In the genomic region with DNA sequence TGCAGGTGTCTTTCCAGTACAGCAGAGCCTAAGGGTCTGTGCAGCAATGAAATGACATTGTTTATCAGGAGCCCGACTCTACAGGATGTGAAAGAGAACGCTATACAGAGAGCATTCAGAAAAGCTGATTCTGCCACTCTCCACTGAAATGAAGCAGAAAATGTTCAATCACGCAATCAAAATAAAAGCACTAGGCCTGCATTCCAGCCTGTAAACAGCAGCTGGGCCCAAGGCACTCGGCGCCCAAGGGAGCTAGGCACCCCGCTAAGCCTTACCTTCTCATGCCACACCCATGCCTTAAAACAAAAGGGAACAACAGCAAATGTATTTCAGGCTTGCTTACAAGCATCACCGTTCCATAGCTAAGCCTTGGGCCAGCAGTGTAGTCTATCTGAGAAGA, we compare ENCODE assay signal across 20 mouse cellular contexts. TPM values are rescaled to one million over a fixed set of nuclear protein-coding genes. Genes with fewer than 3 reads are reported as not detected.
DNase-seq lines count a peak whose midpoint lies in the region; ATAC-seq lines count a peak whose summit lies in the region.
"Had no signal": no experiment of that assay in that cellular context is flagged by ENCODE, and none has a peak within 500 bp of the region (broad histone marks: within the 10 kb centered on the region; RNA-seq: fewer than 3 reads in every experiment).

No protein-coding gene starts in this region.

- H3K9me3 ChIP-seq in hindbrain, embryonic 11.5 days (ENCODE audit: control insufficient read depth, low read length), result no peaks in the 10 kb centered on the region
- H3K9me3 ChIP-seq in hindbrain, embryonic 10.5 days, result no peaks in the 10 kb centered on the region
- no peaks in the 10 kb centered on the region for H3K9me3 ChIP-seq in forebrain, embryonic 14.5 days (replicated peaks; ENCODE audit: control insufficient read depth, low read length)
- H3K9me3 ChIP-seq in hindbrain, embryonic 15.5 days, result no peaks in the 10 kb centered on the region
- H3K9me3 ChIP-seq in neural tube, embryonic 14.5 days (ENCODE audit: control insufficient read depth, low read length), result no peaks in the 10 kb centered on the region
- H3K9me3 ChIP-seq: embryonic facial prominence, embryonic 12.5 days; limb, embryonic 13.5 days; lung, embryonic 15.5 days had no signal

- no peak for DNase-seq in hindbrain, embryonic 11.5 days (ENCODE audit: low spot score)
- DNase-seq in hindbrain, embryonic 10.5 days (ENCODE audit: low spot score), result no peak
- DNase-seq in forebrain, embryonic 14.5 days (ENCODE audit: low spot score), result peak; percentile 35
- DNase-seq in frontal cortex, postnatal 14 days (ENCODE audit: low spot score in 2 of 2), result no peak
- no peak for DNase-seq in lung, postnatal 14 days
- DNase-seq: adrenal gland, postnatal 36 days; cerebellum, adult 9-10 months; gastrocnemius, postnatal 14 days; heart, adult 18-20 months; right cerebral cortex, postnatal 4 days had no signal

- no peak overlapping the region for H3K4me3 ChIP-seq in hindbrain, embryonic 11.5 days (ENCODE audit: low read depth, low read length)
- H3K4me3 ChIP-seq in hindbrain, embryonic 10.5 days, result no peak overlapping the region
- no peak overlapping the region for H3K4me3 ChIP-seq in forebrain, embryonic 14.5 days (ENCODE audit: low read depth, low read length)
- no peak overlapping the region for H3K4me3 ChIP-seq in hindbrain, embryonic 15.5 days
- no peak overlapping the region for H3K4me3 ChIP-seq in neural tube, embryonic 14.5 days (ENCODE audit: low read depth, low read length)
- H3K4me3 ChIP-seq: embryonic facial prominence, embryonic 12.5 days; erythroblast, embryonic 14.5 days; limb, embryonic 13.5 days; lung, embryonic 15.5 days had no signal

- H3K4me2 ChIP-seq in hindbrain, embryonic 11.5 days (replicated peaks; ENCODE audit: low read depth, low read length), result no peak overlapping the region
- peak overlapping the region; percentile 16; the same call in 1 of the 2 replicates for H3K4me2 ChIP-seq in forebrain, embryonic 14.5 days (ENCODE audit: low read length)
- H3K4me2 ChIP-seq in hindbrain, embryonic 15.5 days, result no peak overlapping the region
- no peak overlapping the region for H3K4me2 ChIP-seq in neural tube, embryonic 14.5 days (ENCODE audit: low read depth, low read length)
- H3K4me2 ChIP-seq: embryonic facial prominence, embryonic 12.5 days; limb, embryonic 13.5 days; lung, embryonic 15.5 days had no signal

- H3K27ac ChIP-seq in hindbrain, embryonic 11.5 days (ENCODE audit: low read depth, low read length), result peak overlapping the region; percentile 33; the same call in 1 of the 2 replicates
- H3K27ac ChIP-seq in hindbrain, embryonic 10.5 days, result no peak overlapping the region
- peak overlapping the region; percentile 63 for H3K27ac ChIP-seq in forebrain, embryonic 14.5 days (ENCODE audit: low read depth, low read length)
- H3K27ac ChIP-seq in hindbrain, embryonic 15.5 days (replicated peaks), result peak overlapping the region; percentile 56
- peak overlapping the region; percentile 10 for H3K27ac ChIP-seq in neural tube, embryonic 14.5 days (ENCODE audit: low read depth, low read length)
- H3K27ac ChIP-seq: embryonic facial prominence, embryonic 12.5 days; limb, embryonic 13.5 days; liver, embryonic 14.5 days; lung, embryonic 15.5 days had no signal

- no peaks in the 10 kb centered on the region for H3K36me3 ChIP-seq in hindbrain, embryonic 11.5 days (ENCODE audit: control insufficient read depth, insufficient read depth, low read length)
- no peaks in the 10 kb centered on the region for H3K36me3 ChIP-seq in hindbrain, embryonic 10.5 days
- no peaks in the 10 kb centered on the region for H3K36me3 ChIP-seq in forebrain, embryonic 14.5 days (ENCODE audit: control insufficient read depth, insufficient read depth, low read length)
- no peaks in the 10 kb centered on the region for H3K36me3 ChIP-seq in hindbrain, embryonic 15.5 days
- no peaks in the 10 kb centered on the region for H3K36me3 ChIP-seq in neural tube, embryonic 14.5 days (ENCODE audit: control insufficient read depth, insufficient read depth, low read length)
- H3K36me3 ChIP-seq: embryonic facial prominence, embryonic 12.5 days; limb, embryonic 13.5 days; lung, embryonic 15.5 days had no signal

- peaks cover 9% of the 10 kb centered on the region; the same call in 1 of the 2 replicates for H3K4me1 ChIP-seq in hindbrain, embryonic 11.5 days (replicated peaks; ENCODE audit: control insufficient read depth, insufficient read depth, low read length)
- H3K4me1 ChIP-seq in hindbrain, embryonic 10.5 days (replicated peaks), result peaks cover 25% of the 10 kb centered on the region
- H3K4me1 ChIP-seq in forebrain, embryonic 14.5 days (ENCODE audit: control insufficient read depth, insufficient read depth, low read length), result peaks cover 25% of the 10 kb centered on the region
- H3K4me1 ChIP-seq in hindbrain, embryonic 15.5 days (replicated peaks), result peaks cover 39% of the 10 kb centered on the region
- H3K4me1 ChIP-seq in neural tube, embryonic 14.5 days (ENCODE audit: control insufficient read depth, insufficient read depth, low read length), result peaks cover 38% of the 10 kb centered on the region

- peaks cover 29% of the 10 kb centered on the region for H3K27me3 ChIP-seq in hindbrain, embryonic 11.5 days (ENCODE audit: control insufficient read depth, insufficient read depth, low read length)
- peaks cover 55% of the 10 kb centered on the region for H3K27me3 ChIP-seq in hindbrain, embryonic 10.5 days (ENCODE audit: insufficient read depth, poor library complexity, severe bottlenecking)
- H3K27me3 ChIP-seq in forebrain, embryonic 14.5 days (replicated peaks; ENCODE audit: control insufficient read depth, insufficient read depth, low read length), result peaks cover 17% of the 10 kb centered on the region
- H3K27me3 ChIP-seq in hindbrain, embryonic 15.5 days, result peaks cover 13% of the 10 kb centered on the region
- peaks cover 10% of the 10 kb centered on the region; the same call in 1 of the 2 replicates for H3K27me3 ChIP-seq in neural tube, embryonic 14.5 days (ENCODE audit: control insufficient read depth, insufficient read depth, low read length)

- no peak for ATAC-seq in hindbrain, embryonic 11.5 days (ENCODE audit: low FRiP score)
- ATAC-seq in forebrain, embryonic 14.5 days, result no peak
- ATAC-seq in hindbrain, embryonic 15.5 days (ENCODE audit: low FRiP score, low read depth), result no peak
- ATAC-seq in neural tube, embryonic 14.5 days (ENCODE audit: low read depth), result no peak
- ATAC-seq in monocyte, adult 5-6 weeks (replicated peaks; ENCODE audit: insufficient number of reproducible peaks, low FRiP score, low TSS enrichment, poor library complexity, severe bottlenecking), result no peak
- ATAC-seq: intestine, postnatal 0 days had no signal

- H3K9ac ChIP-seq in hindbrain, embryonic 11.5 days (ENCODE audit: low read depth, low read length), result no peak overlapping the region
- H3K9ac ChIP-seq in forebrain, embryonic 14.5 days (ENCODE audit: low read length), result 0 out of 2 replicates have a peak overlapping the region, but pooled peaks have one; percentile 22
- no peak overlapping the region for H3K9ac ChIP-seq in hindbrain, embryonic 15.5 days
- no peak overlapping the region for H3K9ac ChIP-seq in neural tube, embryonic 14.5 days (replicated peaks; ENCODE audit: low read depth, low read length)
- H3K9ac ChIP-seq: embryonic facial prominence, embryonic 12.5 days; limb, embryonic 13.5 days; liver, embryonic 14.5 days; lung, embryonic 15.5 days had no signal

- 50% methylated on average over 7 of the region's 7 CpGs for WGBS in hindbrain, embryonic 11.5 days
- WGBS in hindbrain, embryonic 10.5 days, result 59% methylated on average over 7 of the region's 7 CpGs
- WGBS in forebrain, embryonic 14.5 days, result 39% methylated on average over 7 of the region's 7 CpGs
- WGBS in hindbrain, embryonic 15.5 days, result 35% methylated on average over 7 of the region's 7 CpGs
- 36% methylated on average over 7 of the region's 7 CpGs for WGBS in neural tube, embryonic 14.5 days

RNA-seq across cellular contexts. Expression of a gene that starts 5.3 kb away (rescaled TPM):
- polyA plus RNA-seq in hindbrain, embryonic 11.5 days (2014; fragmentation: Nextera tagmentation; extraction: Ambion mirVana), result 7.7 and 10.5 TPM in 2 replicates
- 2.5 and 9.7 TPM in 2 replicates for polyA plus RNA-seq in hindbrain, embryonic 10.5 days (2016; fragmentation: Nextera tagmentation; extraction: Ambion mirVana)
- 18.5 and 20.4 TPM in 2 replicates for polyA plus RNA-seq in forebrain, embryonic 14.5 days (2014; fragmentation: Nextera tagmentation; extraction: Ambion mirVana)
- polyA plus RNA-seq in hindbrain, embryonic 15.5 days (2015; fragmentation: Nextera tagmentation; extraction: Ambion mirVana), result 17.7 and 18.0 TPM in 2 replicates
- polyA plus RNA-seq in neural tube, embryonic 14.5 days (2014; fragmentation: Nextera tagmentation; extraction: Ambion mirVana), result 21.5 and 25.8 TPM in 2 replicates
- total RNA-seq in monocyte, adult 5-6 weeks (2017), result not detected in 3 replicates
- total RNA-seq: gastrocnemius, postnatal 14 days; hematopoietic stem cell, adult 5-6 weeks had no signal
- polyA plus RNA-seq: erythroblast, embryonic 14.5 days had no signal

RNA-seq across cellular contexts. Expression of a gene that starts 22.5 kb away (rescaled TPM):
- polyA plus RNA-seq in hindbrain, embryonic 11.5 days (2014; fragmentation: Nextera tagmentation; extraction: Ambion mirVana), result 702 and 724 TPM in 2 replicates
- 712 and 781 TPM in 2 replicates for polyA plus RNA-seq in hindbrain, embryonic 10.5 days (2016; fragmentation: Nextera tagmentation; extraction: Ambion mirVana)
- 791 and 827 TPM in 2 replicates for polyA plus RNA-seq in forebrain, embryonic 14.5 days (2014; fragmentation: Nextera tagmentation; extraction: Ambion mirVana)
- polyA plus RNA-seq in hindbrain, embryonic 15.5 days (2015; fragmentation: Nextera tagmentation; extraction: Ambion mirVana), result 894 and 915 TPM in 2 replicates
- polyA plus RNA-seq in neural tube, embryonic 14.5 days (2014; fragmentation: Nextera tagmentation; extraction: Ambion mirVana), result 936 and 1,022 TPM in 2 replicates
- 54.8 to 108 TPM (median 74.5 TPM) in 3 replicates for total RNA-seq in monocyte, adult 5-6 weeks (2017)

RNA-seq across cellular contexts. Expression of a gene that starts 30.7 kb away (rescaled TPM):
- polyA plus RNA-seq in hindbrain, embryonic 11.5 days (2014; fragmentation: Nextera tagmentation; extraction: Ambion mirVana), result 17.7 and 18.3 TPM in 2 replicates
- polyA plus RNA-seq in hindbrain, embryonic 10.5 days (2016; fragmentation: Nextera tagmentation; extraction: Ambion mirVana), result 18.2 and 28.9 TPM in 2 replicates
- polyA plus RNA-seq in forebrain, embryonic 14.5 days (2014; fragmentation: Nextera tagmentation; extraction: Ambion mirVana), result 73.9 and 91.1 TPM in 2 replicates
- 134 and 139 TPM in 2 replicates for polyA plus RNA-seq in hindbrain, embryonic 15.5 days (2015; fragmentation: Nextera tagmentation; extraction: Ambion mirVana)
- polyA plus RNA-seq in neural tube, embryonic 14.5 days (2014; fragmentation: Nextera tagmentation; extraction: Ambion mirVana), result 61.3 and 73.7 TPM in 2 replicates
- not detected in 3 replicates for total RNA-seq in monocyte, adult 5-6 weeks (2017)

RNA-seq across cellular contexts. Expression of a gene that starts 38.8 kb away (rescaled TPM):
- 14.9 and 17.7 TPM in 2 replicates for polyA plus RNA-seq in hindbrain, embryonic 11.5 days (2014; fragmentation: Nextera tagmentation; extraction: Ambion mirVana)
- polyA plus RNA-seq in hindbrain, embryonic 10.5 days (2016; fragmentation: Nextera tagmentation; extraction: Ambion mirVana), result 16.1 and 16.3 TPM in 2 replicates
- polyA plus RNA-seq in forebrain, embryonic 14.5 days (2014; fragmentation: Nextera tagmentation; extraction: Ambion mirVana), result 20.4 and 23.6 TPM in 2 replicates
- polyA plus RNA-seq in hindbrain, embryonic 15.5 days (2015; fragmentation: Nextera tagmentation; extraction: Ambion mirVana), result 25.0 TPM in 2 replicates
- polyA plus RNA-seq in neural tube, embryonic 14.5 days (2014; fragmentation: Nextera tagmentation; extraction: Ambion mirVana), result 23.7 and 24.0 TPM in 2 replicates
- total RNA-seq in monocyte, adult 5-6 weeks (2017), result 17.5 to 23.5 TPM (median 18.2 TPM) in 3 replicates

RNA-seq across cellular contexts. Expression of a gene that starts 54.0 kb away (rescaled TPM):
- 50.0 and 52.7 TPM in 2 replicates for polyA plus RNA-seq in hindbrain, embryonic 11.5 days (2014; fragmentation: Nextera tagmentation; extraction: Ambion mirVana)
- polyA plus RNA-seq in hindbrain, embryonic 10.5 days (2016; fragmentation: Nextera tagmentation; extraction: Ambion mirVana), result 61.7 and 74.1 TPM in 2 replicates
- polyA plus RNA-seq in forebrain, embryonic 14.5 days (2014; fragmentation: Nextera tagmentation; extraction: Ambion mirVana), result 46.1 and 47.5 TPM in 2 replicates
- 74.7 and 75.9 TPM in 2 replicates for polyA plus RNA-seq in hindbrain, embryonic 15.5 days (2015; fragmentation: Nextera tagmentation; extraction: Ambion mirVana)
- polyA plus RNA-seq in neural tube, embryonic 14.5 days (2014; fragmentation: Nextera tagmentation; extraction: Ambion mirVana), result 60.7 and 62.1 TPM in 2 replicates
- total RNA-seq in monocyte, adult 5-6 weeks (2017), result 1.9 to 7.7 TPM (median 7.5 TPM) in 3 replicates
